Mouse (Mus musculus) right cerebral cortex, postnatal 14 days (tissue): ENCODE results near the gene Uchl3.

Experiments used
- DNase-seq: peaks from one replicate; pipeline ENCODE4 v3.0.0; 2022

Uchl3 gene

DNA sequence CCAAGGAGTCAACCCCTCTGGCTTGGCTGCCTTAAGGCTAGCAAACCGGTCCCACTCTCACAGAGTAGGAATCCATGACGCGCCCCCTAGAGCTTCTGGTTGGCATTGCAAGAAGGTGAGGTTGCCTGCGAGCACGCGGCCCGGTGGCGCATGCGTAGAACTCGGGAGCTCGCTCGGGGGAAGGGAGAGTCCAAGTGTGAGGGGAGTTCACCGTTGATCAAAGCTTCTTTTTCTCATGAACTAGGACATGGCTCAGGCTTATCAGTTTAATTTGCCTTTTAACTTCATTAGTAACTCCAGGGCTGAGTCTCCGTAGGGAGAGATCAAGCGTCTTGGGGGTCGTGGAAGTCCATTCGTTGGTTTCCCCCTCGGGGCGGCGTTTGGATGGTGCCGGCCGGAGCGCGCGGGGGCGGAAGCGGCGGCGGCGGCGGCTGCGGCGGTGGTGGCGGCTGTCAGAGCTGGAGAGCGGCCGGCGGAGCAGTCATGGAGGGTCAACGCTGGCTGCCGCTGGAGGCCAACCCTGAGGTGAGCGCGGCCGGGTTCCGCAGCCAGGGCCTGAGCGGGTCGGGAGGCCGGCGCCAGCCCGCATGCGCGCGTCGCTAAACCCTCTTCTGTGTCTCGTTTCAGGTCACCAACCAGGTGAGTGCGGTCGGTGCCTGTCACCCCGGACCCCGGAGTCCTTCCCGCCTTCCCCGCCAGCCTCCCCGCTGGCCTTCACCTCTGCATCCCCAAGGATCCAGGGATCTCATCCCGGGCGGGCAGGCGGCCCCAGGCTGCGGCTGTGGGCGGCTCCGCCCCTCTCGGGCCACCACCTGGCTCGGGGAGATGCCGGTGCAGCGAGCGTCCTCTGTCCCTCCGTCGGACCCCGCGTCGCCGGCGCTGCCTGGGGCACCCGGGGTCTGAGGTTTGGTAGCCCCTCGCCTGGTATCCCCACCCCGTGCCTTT is at the start of gene Uchl3:
TSS of gene Uchl3 (plus strand) at position 387 of the 945 bp plus-strand sequence.
- DNase-seq: peak; percentile 99

DNA sequence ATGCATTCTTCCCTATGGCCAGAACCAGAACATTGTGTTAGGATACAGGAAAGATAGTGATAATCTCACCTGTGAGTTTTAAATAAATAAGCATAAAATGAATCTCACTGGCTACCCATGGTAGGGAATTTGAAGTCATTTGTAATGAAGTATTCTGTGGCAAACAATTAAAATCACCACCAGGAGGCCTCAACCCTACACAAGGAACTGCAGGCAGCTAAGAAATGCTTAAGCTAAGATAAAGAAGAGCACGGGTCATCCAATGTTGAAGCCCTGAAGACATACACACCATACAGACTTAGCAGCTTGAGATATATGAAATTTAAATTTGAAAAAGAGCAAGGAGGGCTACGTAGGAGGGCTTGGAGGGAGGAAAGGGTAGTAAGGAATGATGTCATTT is 47.9 kb upstream of the Uchl3 start:
- no peak for DNase-seq

- peak; percentile 23 for DNase-seq
Measured at GRCm38 (mm10) chr14:101607631-101608518, 45.9 kb upstream of the Uchl3 start.

GRCm38 (mm10) chr14:101608519-101609368 is 45.0 kb upstream of the Uchl3 start, which contains the start of gene Tbc1d4:
Gene Tbc1d4 (minus strand): TSS chr14:101609191.
- DNase-seq: peak; percentile 60

GRCm38 (mm10) chr14:101610701-101611100 is 43.1 kb upstream of the Uchl3 start:
- DNase-seq: no peak

- DNase-seq: no peak
Measured at GRCm38 (mm10) chr14:101613206-101613605, 40.6 kb upstream of the Uchl3 start.

GRCm38 (mm10) chr14:101616178-101616577 is 37.6 kb upstream of the Uchl3 start:
- DNase-seq: no peak

DNA sequence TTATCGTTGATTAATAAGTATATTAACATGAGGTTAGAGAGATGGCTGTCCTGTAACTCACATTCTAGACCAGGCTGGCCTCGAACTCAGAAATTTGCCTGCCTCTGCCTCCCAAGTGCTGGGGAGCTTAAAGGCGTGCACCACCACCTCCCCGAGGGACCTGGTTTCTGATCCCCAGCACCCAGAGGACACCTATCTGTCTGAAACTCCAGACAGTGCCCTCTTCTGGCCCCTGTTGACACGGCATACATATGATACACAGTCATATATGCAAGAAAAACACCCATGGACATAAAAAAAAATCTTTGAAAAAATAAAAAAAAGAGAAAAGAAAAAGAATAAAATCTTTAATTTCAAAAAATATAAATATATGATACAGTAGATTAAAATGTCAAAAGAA is 36.1 kb upstream of the Uchl3 start:
- no peak for DNase-seq

DNA sequence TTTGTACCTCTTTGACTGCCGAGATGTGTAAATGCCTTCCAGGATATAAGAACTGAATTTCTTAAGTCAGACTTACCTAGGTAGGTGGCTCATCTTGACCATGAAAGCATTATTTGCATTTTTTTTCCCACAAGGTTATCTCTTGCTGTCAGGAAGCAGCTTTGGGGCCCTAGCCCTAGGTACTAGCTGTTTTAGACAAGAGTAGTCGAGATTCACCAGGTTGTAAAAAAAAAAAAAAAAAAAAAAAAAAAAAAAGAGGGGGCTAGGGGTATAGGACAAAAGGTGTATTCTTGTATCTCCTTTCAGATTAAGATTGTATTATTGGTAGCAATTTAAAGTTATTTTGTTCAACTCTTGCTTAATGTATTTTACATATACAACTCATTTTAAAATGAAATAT is 23.2 kb upstream of the Uchl3 start:
- DNase-seq: no peak

DNA sequence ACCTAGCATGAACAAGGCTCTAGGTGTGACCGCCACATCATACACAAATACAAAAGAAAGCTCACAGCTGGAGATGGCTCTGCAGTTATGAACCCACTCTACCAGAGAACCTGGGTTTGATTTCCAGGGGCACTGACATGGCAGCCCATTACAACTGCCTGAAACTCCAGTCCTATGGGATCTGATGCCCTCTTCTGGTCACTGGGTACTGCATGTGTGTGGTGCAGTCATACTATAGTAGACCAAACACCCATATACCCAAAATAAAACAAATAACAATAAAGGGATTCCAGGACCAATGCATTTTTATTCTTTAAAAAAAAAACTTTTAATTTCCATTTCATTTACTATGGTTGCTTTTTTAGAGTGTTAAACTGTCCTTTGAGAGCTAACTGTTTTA is 18.0 kb upstream of the Uchl3 start:
- no peak for DNase-seq

DNA sequence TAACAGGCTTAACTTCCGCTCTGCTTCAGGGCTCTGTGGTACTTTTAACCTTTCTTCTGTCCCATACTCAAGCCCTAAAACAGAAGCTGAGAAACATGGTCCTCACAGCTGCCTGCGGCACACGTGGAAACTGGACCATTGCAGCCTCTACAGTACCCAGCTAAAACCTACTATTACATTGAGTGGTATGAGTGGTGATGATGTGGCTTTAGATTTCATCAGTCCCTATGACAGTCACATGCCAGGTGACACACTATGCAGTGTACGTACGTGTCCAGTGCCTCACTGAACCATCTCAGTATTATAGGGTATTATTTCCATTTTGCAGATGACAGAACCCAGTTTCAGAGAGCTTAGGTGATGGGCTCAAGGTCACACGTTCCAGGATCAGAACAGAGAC is 16.4 kb upstream of the Uchl3 start:
- DNase-seq: no peak

GRCm38 (mm10) chr14:101640153-101640843 is 13.5 kb upstream of the Uchl3 start, which contains the start of gene Commd6:
Gene Commd6 (minus strand): TSS chr14:101640686.
- peak; percentile 86 for DNase-seq

- no peak for DNase-seq
Measured at GRCm38 (mm10) chr14:101644948-101645347, 8.8 kb upstream of the Uchl3 start.

DNA sequence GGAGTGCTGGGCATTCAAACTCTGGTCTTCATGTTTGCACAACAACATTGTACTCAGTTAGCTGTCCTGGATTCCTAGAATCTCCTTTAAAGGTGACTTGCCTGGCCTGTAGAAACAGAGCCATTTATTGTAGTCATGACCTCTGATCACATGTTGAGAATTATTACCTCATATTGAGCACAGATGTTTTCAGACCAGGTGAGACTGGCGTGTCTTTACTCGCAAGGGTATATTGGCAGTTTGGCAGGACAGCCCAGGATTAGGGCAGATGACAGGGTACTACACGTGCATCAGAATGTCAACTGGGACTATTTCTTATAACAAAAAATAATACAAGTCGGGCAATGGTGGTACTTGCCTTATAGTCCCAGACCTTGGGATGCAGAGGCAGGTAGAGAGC is 3.2 kb upstream of the Uchl3 start:
- no peak for DNase-seq

- no peak for DNase-seq
Measured at GRCm38 (mm10) chr14:101652571-101652970, 1.2 kb upstream of the Uchl3 start.

DNA sequence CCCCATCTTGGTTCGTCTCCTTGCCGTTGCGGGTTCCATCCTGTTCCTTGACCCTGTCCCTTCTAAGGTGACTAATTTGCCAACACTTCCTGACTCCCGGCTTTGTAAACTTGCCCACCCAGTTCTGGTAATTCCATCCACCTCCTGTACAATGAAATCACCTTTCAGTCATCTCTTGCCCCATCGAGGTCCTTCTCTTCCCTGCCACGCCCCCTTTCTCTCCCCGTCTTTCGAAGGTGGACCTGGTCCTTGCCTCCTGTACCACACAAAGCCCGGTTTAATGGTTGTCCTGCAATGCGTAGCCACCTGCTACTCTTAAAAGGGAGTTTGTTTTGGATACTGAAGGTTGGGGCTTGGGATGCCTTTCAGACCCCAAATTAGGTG is 751 bp downstream of the Uchl3 start:
- no peak for DNase-seq

DNA sequence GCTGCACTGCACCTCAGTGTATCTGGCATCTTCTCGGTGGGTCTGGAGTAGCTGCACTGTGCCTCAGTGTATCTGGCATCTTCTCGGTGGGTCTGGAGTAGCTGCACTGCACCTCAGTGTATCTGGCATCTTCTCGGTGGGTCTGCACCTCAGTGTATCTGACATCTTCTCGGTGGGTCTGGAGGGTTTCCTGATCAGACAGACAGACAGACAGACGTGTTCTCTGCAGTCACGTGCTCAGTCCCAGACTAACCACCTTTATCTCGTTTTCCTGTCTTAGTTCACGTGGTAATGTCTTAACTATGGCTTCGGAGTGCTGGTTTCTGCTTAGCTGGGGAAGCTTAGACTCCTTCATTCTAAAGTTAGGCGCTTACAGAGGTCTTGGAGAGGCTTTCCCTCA is 2.5 kb downstream of the Uchl3 start:
- DNase-seq: no peak

DNA sequence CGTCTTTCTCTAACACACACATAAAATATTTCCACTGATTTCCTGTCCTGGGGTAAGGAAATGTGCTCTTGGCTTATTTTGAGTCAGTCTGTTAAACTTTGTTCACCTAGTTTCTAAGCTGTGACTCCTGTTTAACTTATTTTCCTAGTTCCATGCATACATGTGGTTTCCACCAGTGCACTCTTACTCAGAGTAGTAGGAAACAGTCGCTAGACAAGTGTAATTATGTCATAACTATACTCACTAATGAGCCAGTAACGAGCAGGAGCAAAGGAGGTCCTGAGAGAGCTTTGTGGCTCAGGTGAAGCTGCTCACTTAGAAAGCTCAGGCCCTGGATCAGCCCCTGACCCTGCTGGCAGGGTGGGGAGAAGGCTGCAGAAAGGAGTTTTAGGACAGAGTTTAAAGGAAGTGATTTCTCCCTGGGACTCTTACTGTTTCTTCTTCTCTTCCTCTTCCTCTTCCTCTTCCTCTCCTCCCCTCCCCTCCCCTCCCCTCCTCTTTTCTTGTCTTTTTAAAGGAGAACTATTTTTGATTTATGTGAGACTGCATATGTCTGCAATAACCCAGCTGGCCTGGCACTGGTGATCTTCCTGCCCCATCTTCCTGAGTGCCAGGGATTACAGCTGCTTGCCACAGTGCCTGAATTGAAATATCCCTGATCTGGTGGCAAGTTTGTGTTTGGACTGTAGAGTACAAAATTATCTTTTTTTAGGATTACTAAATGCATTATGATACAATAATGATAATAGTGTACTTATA is 8.1 kb downstream of the Uchl3 start:
- no peak for DNase-seq

DNA sequence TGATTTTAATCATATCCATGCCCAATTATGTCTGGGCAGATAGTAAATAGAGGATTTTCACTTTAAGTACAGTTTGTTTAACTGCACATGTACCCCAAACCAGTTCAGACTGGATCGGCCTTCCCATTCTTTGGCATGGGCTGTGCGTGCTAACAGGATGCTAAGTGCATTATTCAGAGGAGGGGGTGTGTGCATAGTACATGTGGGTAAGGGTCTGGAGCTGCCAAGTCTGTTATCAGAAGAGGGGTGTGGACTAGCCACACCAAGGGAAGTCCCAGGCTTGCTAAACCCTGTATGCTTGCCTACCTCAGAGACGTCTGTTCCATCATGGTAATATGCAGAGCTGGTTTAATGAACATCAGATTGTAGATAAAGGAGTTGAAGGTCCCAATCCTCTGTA is 10.5 kb downstream of the Uchl3 start:
- DNase-seq: no peak

DNA sequence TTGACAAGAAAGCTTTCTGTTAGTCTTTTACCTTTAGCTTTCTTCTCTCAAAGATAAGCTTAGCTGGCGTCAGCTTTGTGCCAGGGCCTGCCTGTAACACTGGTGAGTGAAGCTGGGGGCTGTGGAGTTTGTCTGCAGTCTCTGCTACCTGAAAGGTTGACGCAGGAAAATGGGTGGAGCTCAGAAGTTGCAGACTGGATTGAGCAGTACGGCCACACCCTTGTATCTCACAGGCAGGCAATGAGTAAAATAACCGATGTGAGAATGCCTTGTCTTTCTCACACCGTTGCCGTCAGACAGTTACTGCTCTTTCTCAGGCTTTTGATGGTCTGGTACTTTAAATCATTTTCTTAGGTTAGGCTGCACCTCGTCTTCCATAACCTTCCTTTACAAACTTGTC is 12.3 kb downstream of the Uchl3 start:
- DNase-seq: no peak

- no peak for DNase-seq
Measured at GRCm38 (mm10) chr14:101666536-101666935, 12.8 kb downstream of the Uchl3 start.
